Mouse (Mus musculus): Measurements from ENCODE around the gene Dchs2.

DNA sequence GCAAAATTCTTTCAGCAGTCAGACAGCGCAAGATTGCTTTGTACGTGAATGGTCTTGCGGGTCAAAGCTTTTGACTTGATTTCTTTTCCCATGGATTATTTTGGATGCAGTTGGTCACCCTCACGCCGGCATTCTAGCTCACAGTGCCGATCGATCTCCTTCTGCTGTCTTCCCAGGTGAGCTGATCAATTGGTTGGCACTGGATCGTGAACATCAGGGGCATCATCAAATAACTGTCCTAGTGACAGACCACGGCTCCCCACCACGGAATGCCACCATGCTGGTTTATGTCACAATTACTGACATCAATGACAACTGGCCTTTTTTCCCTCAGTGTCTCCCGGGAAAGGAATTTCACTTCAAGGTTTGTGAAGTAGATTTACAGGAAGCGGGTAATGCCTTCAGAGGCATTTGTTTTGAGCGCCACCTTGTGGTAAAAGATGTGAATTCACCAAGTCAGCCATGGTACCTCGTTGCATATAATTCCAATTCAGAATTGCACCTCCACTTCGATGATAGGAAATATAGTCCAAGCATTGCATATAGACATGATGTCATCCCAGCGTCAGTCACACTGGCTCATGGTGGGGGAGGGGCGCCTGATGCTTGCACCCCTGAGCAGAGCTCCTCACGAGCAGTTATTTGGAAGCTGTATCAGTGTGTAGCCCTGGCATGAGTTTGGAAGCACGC, 146.0 kb downstream of the Dchs2 start:
- TF ChIP-seq POLR2A (IDR thresholded peaks at IDR 0.05; ENCODE audit: borderline replicate concordance, control insufficient read depth, low read depth, low read length) (no peak), CTCF (IDR thresholded peaks at IDR 0.05; ENCODE audit: control insufficient read depth, insufficient read depth, low read length) (no peak)
